ENCODE assay signal across 9 mouse cellular contexts in genomic region chr19:6262222-6262621, GRCm38 (mm10). TPM values are rescaled to one million over a fixed set of nuclear protein-coding genes. Genes with fewer than 3 reads are reported as not detected.
A peak's percentile ranks its signal among the peaks of the same experiment; 100 is the strongest.
DNase-seq lines count a peak whose midpoint lies in the region; ATAC-seq and TF ChIP-seq lines count a peak whose summit lies in the region.
"Had no signal": no experiment of that assay in that cellular context is flagged by ENCODE, and none has a peak within 500 bp of the region (broad histone marks: within the 10 kb centered on the region; RNA-seq: fewer than 3 reads in every experiment).

No protein-coding gene starts in this region.

- no peak overlapping the region for H3K4me3 ChIP-seq in forebrain, postnatal 0 days (ENCODE audit: low read depth, low read length)
- no peak overlapping the region for H3K4me3 ChIP-seq in forebrain, embryonic 13.5 days
- H3K4me3 ChIP-seq in layer of hippocampus, adult 2 months, result no peak overlapping the region
- H3K4me3 ChIP-seq in stomach, embryonic 16.5 days (replicated peaks; ENCODE audit: low read length), result no peak overlapping the region
- H3K4me3 ChIP-seq: limb, embryonic 12.5 days had no signal

- no peak overlapping the region for H3K9ac ChIP-seq in forebrain, postnatal 0 days
- H3K9ac ChIP-seq in forebrain, embryonic 13.5 days, result no peak overlapping the region
- H3K9ac ChIP-seq in stomach, embryonic 16.5 days (ENCODE audit: low read length), result no peak overlapping the region
- H3K9ac ChIP-seq: limb, embryonic 12.5 days had no signal

- TF ChIP-seq CTCF in forebrain, postnatal 0 days (IDR thresholded peaks at IDR 0.05; ENCODE audit: low read depth), result peak; percentile 93
- TF ChIP-seq CTCF in layer of hippocampus, adult 2 months (conservative IDR thresholded peaks at IDR 0.05), result peak; percentile 96

- peaks cover 45% of the 10 kb centered on the region for H3K36me3 ChIP-seq in forebrain, postnatal 0 days (ENCODE audit: insufficient read depth)
- H3K36me3 ChIP-seq in forebrain, embryonic 13.5 days (ENCODE audit: poor library complexity, severe bottlenecking), result peaks cover 55% of the 10 kb centered on the region
- peaks cover 15% of the 10 kb centered on the region for H3K36me3 ChIP-seq in stomach, embryonic 16.5 days (ENCODE audit: control insufficient read depth, insufficient read depth, low read length)

- H3K9me3 ChIP-seq in forebrain, postnatal 0 days (ENCODE audit: low read length), result no peaks in the 10 kb centered on the region
- H3K9me3 ChIP-seq in forebrain, embryonic 13.5 days (replicated peaks), result no peaks in the 10 kb centered on the region
- no peaks in the 10 kb centered on the region for H3K9me3 ChIP-seq in stomach, embryonic 16.5 days (replicated peaks; ENCODE audit: control insufficient read depth, low read length)

- 57% methylated on average over 7 of the region's 7 CpGs for WGBS in forebrain, postnatal 0 days
- WGBS in forebrain, embryonic 13.5 days, result 63% methylated on average over 7 of the region's 7 CpGs
- 70% methylated on average over 7 of the region's 7 CpGs for WGBS in stomach, embryonic 16.5 days

- no peaks in the 10 kb centered on the region for H3K4me1 ChIP-seq in forebrain, postnatal 0 days (ENCODE audit: insufficient read depth)
- H3K4me1 ChIP-seq in forebrain, embryonic 13.5 days, result no peaks in the 10 kb centered on the region
- H3K4me1 ChIP-seq in stomach, embryonic 16.5 days (ENCODE audit: control insufficient read depth, insufficient read depth, low read length), result no peaks in the 10 kb centered on the region
- H3K4me1 ChIP-seq: limb, embryonic 12.5 days had no signal

- no peak overlapping the region for H3K4me2 ChIP-seq in forebrain, postnatal 0 days (ENCODE audit: low read depth)
- no peak overlapping the region for H3K4me2 ChIP-seq in forebrain, embryonic 13.5 days
- no peak overlapping the region for H3K4me2 ChIP-seq in stomach, embryonic 16.5 days (ENCODE audit: low read depth, low read length)
- H3K4me2 ChIP-seq: limb, embryonic 12.5 days had no signal

- peak; percentile 54 for ATAC-seq in forebrain, postnatal 0 days
- ATAC-seq in forebrain, embryonic 13.5 days, result no peak
- peak; percentile 34 for ATAC-seq in CD4-positive, CD25-positive, alpha-beta regulatory T cell, adult 4 months
- no peak for ATAC-seq in stomach, embryonic 16.5 days (ENCODE audit: insufficient read depth, low FRiP score)

- H3K27ac ChIP-seq in forebrain, postnatal 0 days (ENCODE audit: low read depth, low read length), result no peak overlapping the region
- H3K27ac ChIP-seq in forebrain, embryonic 13.5 days, result no peak overlapping the region
- H3K27ac ChIP-seq in layer of hippocampus, adult 2 months, result no peak overlapping the region
- peak overlapping the region; percentile 80 for H3K27ac ChIP-seq in stomach, embryonic 16.5 days (ENCODE audit: low read length)
- H3K27ac ChIP-seq: limb, embryonic 12.5 days had no signal

- H3K27me3 ChIP-seq in forebrain, postnatal 0 days (ENCODE audit: insufficient read depth, low read length), result no peaks in the 10 kb centered on the region
- H3K27me3 ChIP-seq in forebrain, embryonic 13.5 days, result peaks cover 3% of the 10 kb centered on the region; the same call in 1 of the 2 replicates
- H3K27me3 ChIP-seq in stomach, embryonic 16.5 days (ENCODE audit: control insufficient read depth, insufficient read depth, low read length), result no peaks in the 10 kb centered on the region
- H3K27me3 ChIP-seq: limb, embryonic 12.5 days had no signal

- peak; percentile 57 for DNase-seq in forebrain, postnatal 0 days
- peak; percentile 74 for DNase-seq in c-Kit-positive CD71-negative TER-119-negative erythroid progenitor cells, embryonic 14.5 days (ENCODE audit: low read depth)
- DNase-seq in frontal cortex, postnatal 36 days (ENCODE audit: low spot score in 2 of 2), result peak; percentile 55 to 74
- peak; percentile 44 to 82 for DNase-seq in layer of hippocampus, adult 2 months (ENCODE audit: low spot score in 2 of 2)
- peak; percentile 84 for DNase-seq in lung, postnatal 36 days

RNA-seq across cellular contexts. Expression of gene Ehd1, which starts 14.3 kb away (rescaled TPM):
- total RNA-seq in forebrain, postnatal 0 days (2014; rRNA removed), result 91.9 and 120 TPM in 2 replicates
- polyA plus RNA-seq in forebrain, postnatal 0 days (2015; fragmentation: Nextera tagmentation; extraction: Ambion mirVana), result 69.9 and 75.4 TPM in 2 replicates
- 74.3 and 75.6 TPM in 2 replicates for polyA plus RNA-seq in forebrain, embryonic 13.5 days (2015; fragmentation: Nextera tagmentation; extraction: Ambion mirVana)
- polyA plus RNA-seq in CD4-positive, CD25-positive, alpha-beta regulatory T cell, adult 4 months (2017; shearing (Covaris generic)), result 10 to 100 TPM in 1 of 2 experiments, 1 to 10 TPM in 1; 6.4 to 22.8 TPM
- 10 to 100 TPM; 80.2 to 82.3 TPM for total RNA-seq in layer of hippocampus, adult 2 months (2021)
- 77.2 and 98.4 TPM in 2 replicates for polyA plus RNA-seq in stomach, embryonic 16.5 days (2015; fragmentation: Nextera tagmentation; extraction: Ambion mirVana)

RNA-seq across cellular contexts. Expression of gene Atg2a, which starts 20.8 kb away (rescaled TPM):
- 21.0 and 26.7 TPM in 2 replicates for total RNA-seq in forebrain, postnatal 0 days (2014; rRNA removed)
- 5.9 and 7.6 TPM in 2 replicates for polyA plus RNA-seq in forebrain, postnatal 0 days (2015; fragmentation: Nextera tagmentation; extraction: Ambion mirVana)
- polyA plus RNA-seq in forebrain, embryonic 13.5 days (2015; fragmentation: Nextera tagmentation; extraction: Ambion mirVana), result 8.9 and 9.7 TPM in 2 replicates
- polyA plus RNA-seq in CD4-positive, CD25-positive, alpha-beta regulatory T cell, adult 4 months (2017; shearing (Covaris generic)), result 10 to 100 TPM; 10.4 to 14.7 TPM
- total RNA-seq in layer of hippocampus, adult 2 months (2021), result 10 to 100 TPM; 32.5 to 39.0 TPM
- 9.3 and 11.2 TPM in 2 replicates for polyA plus RNA-seq in stomach, embryonic 16.5 days (2015; fragmentation: Nextera tagmentation; extraction: Ambion mirVana)

RNA-seq across cellular contexts. Expression of gene Ppp2r5b, which starts 26.6 kb away (rescaled TPM):
- total RNA-seq in forebrain, postnatal 0 days (2014; rRNA removed), result 196 and 203 TPM in 2 replicates
- 144 and 159 TPM in 2 replicates for polyA plus RNA-seq in forebrain, postnatal 0 days (2015; fragmentation: Nextera tagmentation; extraction: Ambion mirVana)
- polyA plus RNA-seq in forebrain, embryonic 13.5 days (2015; fragmentation: Nextera tagmentation; extraction: Ambion mirVana), result 53.7 and 58.8 TPM in 2 replicates
- polyA plus RNA-seq in CD4-positive, CD25-positive, alpha-beta regulatory T cell, adult 4 months (2017; shearing (Covaris generic)), result 1 to 10 TPM; 1.2 to 1.6 TPM
- total RNA-seq in layer of hippocampus, adult 2 months (2021), result 100 to 1,000 TPM; 127 to 137 TPM
- polyA plus RNA-seq in stomach, embryonic 16.5 days (2015; fragmentation: Nextera tagmentation; extraction: Ambion mirVana), result 20.6 and 22.1 TPM in 2 replicates

RNA-seq across cellular contexts. Expression of gene Gpha2, which starts 36.0 kb away (rescaled TPM):
- not detected in 2 replicates for total RNA-seq in forebrain, postnatal 0 days (2014; rRNA removed)
- polyA plus RNA-seq in forebrain, postnatal 0 days (2015; fragmentation: Nextera tagmentation; extraction: Ambion mirVana), result 0.50 TPM in 1 of 2 replicates, not detected in the other
- polyA plus RNA-seq in forebrain, embryonic 13.5 days (2015; fragmentation: Nextera tagmentation; extraction: Ambion mirVana), result 0.31 TPM in 1 of 2 replicates, not detected in the other
- polyA plus RNA-seq in CD4-positive, CD25-positive, alpha-beta regulatory T cell, adult 4 months (2017; shearing (Covaris generic)), result not detected
- not detected for total RNA-seq in layer of hippocampus, adult 2 months (2021)
- polyA plus RNA-seq in stomach, embryonic 16.5 days (2015; fragmentation: Nextera tagmentation; extraction: Ambion mirVana), result 0.41 and 0.48 TPM in 2 replicates

RNA-seq across cellular contexts. Expression of gene Cdc42bpg, which starts 44.0 kb away (rescaled TPM):
- total RNA-seq in forebrain, postnatal 0 days (2014; rRNA removed), result 3.1 and 4.7 TPM in 2 replicates
- polyA plus RNA-seq in forebrain, postnatal 0 days (2015; fragmentation: Nextera tagmentation; extraction: Ambion mirVana), result 0.11 and 0.23 TPM in 2 replicates
- polyA plus RNA-seq in forebrain, embryonic 13.5 days (2015; fragmentation: Nextera tagmentation; extraction: Ambion mirVana), result 0.22 and 0.39 TPM in 2 replicates
- under 1 TPM; 0.07 to 0.13 TPM for polyA plus RNA-seq in CD4-positive, CD25-positive, alpha-beta regulatory T cell, adult 4 months (2017; shearing (Covaris generic))
- 1 to 10 TPM; 5.0 to 5.6 TPM for total RNA-seq in layer of hippocampus, adult 2 months (2021)
- polyA plus RNA-seq in stomach, embryonic 16.5 days (2015; fragmentation: Nextera tagmentation; extraction: Ambion mirVana), result 1.9 and 2.0 TPM in 2 replicates

Comparison
In these comparisons a context has a peak if more than half of its experiments do, and no peak if none do; other contexts are left out.
1. ATAC-seq: peak in forebrain, postnatal 0 days (single experiment) and CD4-positive, CD25-positive, alpha-beta regulatory T cell, adult 4 months (single experiment); none in forebrain, embryonic 13.5 days (single experiment) and stomach, embryonic 16.5 days (single experiment).
2. Peak in every context shown above with its lines, with median percentiles within 50 percentile points of each other: DNase-seq.